Mouse (Mus musculus) cortical plate, adult 2 months (tissue): ENCODE measurements around the gene Ttll11.

ENCODE experiments used
- CTCF ChIP-seq: fragments of 200-500 bp; IDR thresholded peaks from 2 replicates; pipeline ENCODE4 v1.5.1; 2011; ENCODE audit warnings: mild to moderate bottlenecking, control low read depth, low read length; ENCODE audit not compliant: insufficient read depth; ENCODE audit errors: extremely low read depth
- POLR2A ChIP-seq: fragments of 200-500 bp; IDR thresholded peaks from 2 replicates; pipeline ENCODE4 v1.6.1; 2011; ENCODE audit warnings: mild to moderate bottlenecking, low read length, control low read depth; ENCODE audit not compliant: insufficient read depth; ENCODE audit errors: extremely low read depth

- TF ChIP-seq CTCF (no peak), POLR2A (no peak)
Measured at GRCm38 (mm10) chr2:35789362-35790326, 190.1 kb downstream of the Ttll11 start.
